Mouse (Mus musculus) thymus, postnatal 14 days (tissue): ENCODE results near the gene Atxn7l3b.
"Not testable (repeated sequence)": the region's sequence is repeated elsewhere in the genome, so short reads cannot be mapped to it uniquely, and the experiment has no call there.

Experiments
- DNase-seq: peaks from one replicate; pipeline ENCODE4 v3.0.0; 2021

Gene Atxn7l3b

DNA sequence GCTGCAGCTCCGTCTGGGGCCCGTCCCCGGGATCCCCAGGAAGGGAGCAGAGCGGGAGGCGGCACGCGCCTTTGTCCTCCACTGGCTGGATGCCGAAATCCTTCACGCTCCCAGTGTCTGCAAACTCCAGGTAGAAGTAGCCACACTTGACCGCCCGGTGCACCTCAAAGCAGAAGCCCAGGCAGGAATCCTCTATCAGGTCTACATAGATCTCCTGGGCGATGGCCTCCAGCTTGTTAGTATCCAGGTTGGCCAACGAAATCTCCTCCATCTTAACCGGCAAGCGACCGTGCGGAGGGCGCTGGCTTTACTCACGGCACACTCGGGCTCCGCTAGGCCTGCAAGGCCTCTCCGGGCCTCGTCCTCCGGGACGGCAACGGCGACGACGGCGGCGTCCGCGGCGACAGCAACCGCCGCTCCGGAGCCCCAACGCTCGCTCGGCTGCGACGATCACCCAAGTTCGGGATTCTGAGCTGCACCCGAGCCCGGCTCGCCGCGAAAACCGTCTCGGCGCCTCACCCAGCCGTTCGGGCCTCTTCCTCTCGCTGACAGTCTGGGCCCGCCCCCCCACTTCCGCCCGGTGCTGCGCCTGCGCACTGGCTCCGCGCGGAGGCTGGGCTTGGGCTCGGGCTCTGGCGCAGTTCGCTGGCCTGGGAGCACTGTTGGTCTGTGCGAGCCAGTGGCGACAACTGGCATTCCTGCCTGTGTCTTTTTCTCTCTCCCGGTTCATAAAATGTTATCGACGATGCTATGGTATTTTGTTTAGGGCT lies at the start of gene Atxn7l3b:
Atxn7l3b (minus strand) TSS at position 550 of the 770 bp plus-strand sequence.
- DNase-seq: peak; percentile 97

DNA sequence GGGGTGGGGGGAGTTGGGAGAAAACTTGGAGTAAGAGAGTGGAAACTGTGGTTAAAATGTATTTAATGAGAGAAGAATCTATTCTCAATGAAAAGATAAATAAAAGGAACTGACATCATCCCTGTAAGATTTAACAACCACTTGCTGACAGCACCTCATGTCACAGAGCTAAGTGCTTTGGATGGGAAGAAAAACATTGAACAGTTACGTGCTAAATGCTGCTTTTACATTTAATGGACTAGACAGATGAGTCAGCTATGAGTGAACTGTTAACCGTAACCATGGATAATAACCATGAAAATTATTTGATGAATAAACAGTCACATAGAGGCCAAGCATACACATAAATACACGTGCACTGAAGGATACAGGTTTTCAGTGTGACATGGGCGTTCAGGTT lies 48.8 kb upstream of the Atxn7l3b start:
- no peak for DNase-seq

DNA sequence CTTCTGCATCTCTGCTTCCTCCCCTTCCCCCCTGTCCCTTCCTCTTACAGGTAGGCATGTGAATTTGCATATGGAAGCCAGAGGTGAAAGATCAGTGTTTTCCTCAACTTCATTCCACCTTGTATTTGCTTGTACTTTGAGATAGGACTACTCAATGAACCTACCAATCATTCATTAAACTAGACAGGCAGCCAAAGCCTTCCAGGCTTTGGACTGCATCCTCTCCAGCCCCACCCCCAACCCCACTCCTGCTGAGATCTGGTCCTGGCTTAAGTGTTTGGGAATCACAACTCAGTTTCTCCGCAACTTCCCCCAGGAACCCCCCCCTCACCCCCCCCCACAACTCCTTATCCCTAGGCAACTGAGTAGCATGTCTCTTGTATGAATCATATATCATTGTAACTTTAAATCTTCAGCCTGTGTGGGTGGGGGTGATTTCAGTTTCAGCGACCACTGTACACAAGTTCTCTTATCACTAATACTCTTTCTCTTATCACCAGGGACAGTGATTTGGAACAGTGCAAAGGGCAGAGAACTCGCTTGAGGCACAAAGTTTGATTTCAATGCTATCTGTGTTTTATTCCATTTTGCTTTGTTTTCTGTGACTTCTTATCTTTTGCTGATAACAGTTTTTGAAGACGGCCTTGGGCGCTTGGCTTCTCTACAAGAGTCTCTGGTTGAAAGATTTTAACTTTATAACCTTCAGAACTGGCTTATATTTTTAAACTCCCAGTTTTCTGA lies 44.7 kb upstream of the Atxn7l3b start:
- DNase-seq: no peak

DNA sequence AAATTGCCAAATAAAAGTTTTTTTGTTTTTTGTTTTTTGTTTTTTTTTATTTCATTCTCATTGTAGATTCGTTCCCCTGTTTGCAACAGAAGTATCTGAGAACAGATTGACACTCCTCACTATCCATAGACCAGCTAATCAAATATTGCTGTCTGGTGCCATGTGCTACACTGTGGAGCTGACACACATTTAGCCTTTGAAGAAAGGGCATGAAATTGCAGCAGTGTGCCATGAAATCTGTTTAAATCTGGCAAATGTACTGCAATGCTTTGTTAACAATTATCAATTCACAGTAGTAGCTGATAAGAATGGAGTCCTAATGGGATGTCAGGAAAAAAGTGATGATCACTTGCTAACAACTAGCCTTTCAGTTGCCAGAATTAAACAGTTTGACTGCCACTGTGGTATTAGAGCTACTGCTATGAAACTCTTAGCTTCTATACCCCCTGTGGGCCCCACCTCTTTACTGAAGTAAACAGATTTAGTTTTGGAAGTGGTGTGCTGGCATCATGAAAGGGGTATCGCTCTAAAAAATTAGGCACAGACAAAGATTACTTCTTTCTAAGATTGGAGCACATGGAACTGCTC lies 41.3 kb upstream of the Atxn7l3b start:
- no peak for DNase-seq

DNA sequence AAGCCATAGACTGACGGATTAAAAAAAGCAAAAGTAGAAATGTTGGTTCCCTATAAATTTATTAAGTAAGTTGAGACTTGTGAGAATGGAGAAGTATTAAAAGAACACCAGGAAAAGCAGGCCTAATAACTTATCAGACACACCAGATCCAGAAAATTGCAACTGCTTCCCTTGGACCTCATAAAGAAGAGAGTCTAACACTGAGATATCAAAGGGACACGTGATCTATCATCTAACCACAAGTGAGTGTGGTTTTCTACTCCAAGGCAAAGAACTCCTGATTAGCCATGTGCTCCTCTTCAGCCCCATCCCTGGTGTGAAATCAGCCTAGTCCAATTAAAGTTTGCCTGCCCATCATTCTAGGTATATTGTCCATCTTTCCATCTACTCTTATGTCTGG lies 38.8 kb upstream of the Atxn7l3b start:
- DNase-seq: no peak

DNA sequence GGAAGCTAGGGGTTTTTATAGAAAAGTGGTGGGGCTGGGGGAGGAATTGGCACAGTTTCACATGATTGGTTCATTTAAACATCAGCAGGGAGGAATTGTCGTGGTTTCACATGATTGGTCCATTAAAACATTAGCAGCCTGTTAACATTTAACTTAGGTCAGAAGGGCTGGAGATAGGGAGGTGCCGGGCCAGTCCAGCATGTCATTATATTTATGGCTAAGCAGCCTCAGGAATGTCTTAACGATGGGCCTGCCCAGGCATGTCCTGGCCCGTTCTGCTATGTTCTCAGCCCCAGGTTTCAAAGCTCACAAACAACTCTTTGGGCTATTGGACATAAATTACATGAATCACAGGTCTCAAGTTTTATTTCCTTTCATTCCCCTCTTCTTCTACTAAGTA lies 33.4 kb upstream of the Atxn7l3b start:
- DNase-seq: not testable (repeated sequence)

DNA sequence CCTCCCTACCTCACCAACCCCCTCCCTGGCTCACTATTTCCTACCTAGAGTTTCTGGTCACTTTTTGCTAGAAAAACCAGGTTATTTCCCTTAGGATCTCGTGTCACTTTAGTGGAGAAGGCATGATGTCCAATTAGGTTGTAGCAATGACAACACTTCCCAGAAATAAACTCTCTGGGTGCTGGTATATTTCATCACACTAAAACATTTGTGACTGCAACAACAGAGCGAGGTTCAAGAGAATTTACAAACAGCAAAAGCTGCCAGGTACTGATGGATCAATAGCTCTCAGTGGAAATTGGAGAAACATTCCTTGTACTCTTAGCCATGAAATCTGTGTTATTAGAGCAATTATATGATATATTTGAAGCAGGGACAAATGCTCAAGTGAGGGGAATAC lies 25.3 kb upstream of the Atxn7l3b start:
- no peak for DNase-seq

DNA sequence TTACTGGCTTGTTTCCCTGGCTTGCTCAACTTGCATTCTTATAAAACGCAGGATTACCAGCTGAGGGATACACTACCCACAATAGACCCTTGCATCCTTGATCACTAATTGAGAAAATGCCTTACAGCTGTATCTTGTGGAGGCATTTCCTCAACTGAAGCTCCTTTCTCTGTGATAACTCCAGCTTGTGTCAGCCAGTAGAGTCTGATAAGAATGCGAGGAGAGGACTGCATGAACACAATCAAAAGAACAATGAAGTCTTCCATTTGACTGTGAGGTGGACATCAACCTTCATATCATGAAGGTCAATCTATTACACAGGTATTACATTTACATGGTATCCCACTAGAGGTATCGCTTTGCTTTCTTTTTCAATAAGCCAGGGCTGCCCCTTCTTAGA lies 19.7 kb upstream of the Atxn7l3b start:
- no peak for DNase-seq

DNA sequence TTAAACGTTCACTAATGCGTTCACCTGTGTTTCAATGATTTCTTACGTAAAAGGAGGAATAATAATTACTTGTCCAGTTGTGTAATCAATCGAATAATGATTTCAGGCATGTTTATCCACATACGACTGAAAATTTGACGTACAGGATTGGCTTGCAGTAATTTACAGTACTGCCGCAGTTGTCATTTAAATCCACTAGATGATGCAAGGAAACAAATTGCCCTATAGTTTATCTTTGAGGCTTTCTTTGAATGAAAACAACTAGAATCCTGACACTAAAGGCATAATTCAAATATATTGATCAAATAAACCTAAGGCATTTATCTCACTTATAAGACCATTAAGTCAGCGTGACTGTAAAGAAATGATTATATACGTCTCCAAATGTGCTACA lies 418 bp upstream of the Atxn7l3b start:
- no peak for DNase-seq

DNA sequence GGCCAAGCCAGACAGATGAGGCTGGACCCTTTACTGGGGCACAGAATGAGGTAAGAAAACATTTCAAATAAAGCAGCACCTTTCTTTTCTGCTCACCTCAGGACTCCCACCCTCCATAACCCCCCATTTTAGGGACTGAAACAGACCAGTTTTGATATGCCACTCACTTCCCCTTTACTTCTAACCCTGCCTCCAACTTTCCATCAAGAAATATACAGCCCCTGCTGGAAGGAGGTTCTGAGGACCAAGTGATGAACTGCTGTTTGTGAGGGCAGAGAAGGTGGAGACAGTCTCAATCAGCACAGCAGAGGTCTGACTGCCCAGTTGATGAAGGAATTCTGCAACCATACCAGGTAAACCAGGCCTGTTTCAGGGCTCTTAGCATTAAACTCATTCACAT lies 1.8 kb downstream of the Atxn7l3b start:
- DNase-seq: no peak

DNA sequence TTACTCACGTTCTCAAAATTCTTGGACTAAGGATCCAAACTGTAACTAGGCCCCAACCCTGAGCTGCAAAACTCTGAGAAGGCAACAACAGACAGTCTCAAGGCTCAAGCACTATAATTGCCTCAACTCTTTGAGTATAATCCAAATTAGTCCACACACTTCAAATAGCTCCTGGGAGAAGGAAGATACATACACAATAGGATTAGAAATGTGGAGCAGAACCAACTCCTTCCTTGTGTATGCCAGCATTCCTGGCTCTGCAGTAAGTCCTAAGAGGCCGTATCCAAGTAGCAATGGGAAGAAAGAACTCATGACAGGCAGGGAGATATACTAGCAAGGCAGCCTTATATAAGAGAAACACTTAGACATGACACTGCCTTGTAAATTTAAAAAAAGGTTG lies 2.5 kb downstream of the Atxn7l3b start:
- no peak for DNase-seq

DNA sequence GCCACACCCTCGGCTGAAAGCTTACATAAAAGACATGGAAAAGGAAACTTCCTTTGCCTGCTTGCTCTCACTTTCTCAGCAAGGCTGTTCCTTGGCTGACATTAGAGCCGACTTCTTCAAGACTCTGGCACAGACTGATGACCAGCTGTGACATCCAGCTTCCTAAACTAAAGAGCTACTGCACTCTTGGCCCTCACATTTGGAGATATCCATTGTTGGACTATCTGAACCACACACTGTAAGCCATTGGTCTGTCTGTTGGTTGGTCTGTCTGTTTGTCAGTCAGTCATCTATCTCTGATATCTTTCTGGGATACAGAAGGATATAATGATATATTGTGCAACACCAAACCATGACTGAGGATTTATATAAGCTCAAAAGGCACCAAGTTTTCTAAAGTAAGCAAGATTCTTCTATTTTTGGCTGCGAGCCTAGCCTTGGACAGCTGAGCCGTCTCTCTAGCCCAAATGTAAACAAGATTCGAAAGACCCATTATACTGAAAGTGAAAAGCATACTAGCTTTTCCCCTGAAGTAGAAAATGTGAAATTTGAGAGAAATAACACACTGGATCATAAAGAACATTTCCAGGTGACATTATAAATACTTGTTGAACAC lies 12.1 kb downstream of the Atxn7l3b start:
- DNase-seq: no peak

DNA sequence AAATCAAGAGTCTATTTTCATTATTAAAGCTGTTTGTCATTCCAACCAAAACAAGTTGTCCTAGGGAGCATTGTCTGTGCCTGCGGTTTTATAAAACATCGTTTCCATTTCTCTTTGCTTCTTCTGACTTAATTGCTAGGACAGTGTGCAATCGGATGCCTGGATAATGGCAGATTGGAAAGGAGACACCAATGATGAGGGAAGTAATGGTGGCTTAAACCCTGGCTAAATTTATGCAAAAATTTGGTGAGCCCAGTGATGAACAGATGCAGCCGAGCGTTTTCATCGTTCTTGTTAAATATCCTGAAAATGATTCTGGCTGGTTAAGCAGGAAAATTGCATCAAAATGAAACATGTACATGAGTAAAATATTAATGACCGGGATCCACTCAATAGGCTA lies 28.6 kb downstream of the Atxn7l3b start:
- no peak for DNase-seq

DNA sequence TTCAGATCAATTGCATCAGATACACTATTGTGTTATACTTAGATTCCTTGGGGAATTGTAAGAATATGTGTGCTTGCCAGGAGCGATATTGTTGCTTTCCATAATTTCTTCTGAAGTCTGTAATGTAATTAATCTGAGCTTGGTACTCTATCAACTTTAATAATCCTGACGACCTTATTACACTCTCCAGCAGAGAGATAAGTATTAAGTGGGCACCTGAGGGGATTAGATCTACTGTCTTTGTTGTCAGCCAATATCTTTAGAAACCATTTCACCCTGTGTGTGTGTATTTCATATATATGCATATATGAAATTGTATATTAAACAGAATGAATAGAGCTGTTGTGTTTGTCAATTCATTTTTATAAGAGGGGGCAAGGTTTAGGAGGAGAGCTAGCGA lies 29.0 kb downstream of the Atxn7l3b start:
- DNase-seq: no peak

DNA sequence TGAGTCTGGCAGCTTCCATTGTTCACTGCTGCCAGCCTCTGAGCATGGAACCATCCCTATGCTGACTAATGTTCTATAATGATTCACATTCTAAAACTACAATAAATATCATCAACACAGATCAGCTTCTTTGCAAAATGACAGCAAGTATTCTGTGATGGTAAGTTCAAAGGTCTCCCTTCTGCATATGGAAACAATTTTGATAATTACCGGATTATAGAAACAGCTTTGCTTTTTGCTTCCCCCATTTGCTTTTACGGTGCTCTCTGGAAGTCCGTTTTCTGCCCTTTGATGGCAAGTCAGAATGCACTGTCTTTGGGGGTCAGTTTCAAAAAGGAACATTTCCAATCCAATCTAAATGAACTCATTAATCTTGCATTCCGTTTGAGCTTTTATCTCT lies 32.2 kb downstream of the Atxn7l3b start:
- DNase-seq: no peak

DNA sequence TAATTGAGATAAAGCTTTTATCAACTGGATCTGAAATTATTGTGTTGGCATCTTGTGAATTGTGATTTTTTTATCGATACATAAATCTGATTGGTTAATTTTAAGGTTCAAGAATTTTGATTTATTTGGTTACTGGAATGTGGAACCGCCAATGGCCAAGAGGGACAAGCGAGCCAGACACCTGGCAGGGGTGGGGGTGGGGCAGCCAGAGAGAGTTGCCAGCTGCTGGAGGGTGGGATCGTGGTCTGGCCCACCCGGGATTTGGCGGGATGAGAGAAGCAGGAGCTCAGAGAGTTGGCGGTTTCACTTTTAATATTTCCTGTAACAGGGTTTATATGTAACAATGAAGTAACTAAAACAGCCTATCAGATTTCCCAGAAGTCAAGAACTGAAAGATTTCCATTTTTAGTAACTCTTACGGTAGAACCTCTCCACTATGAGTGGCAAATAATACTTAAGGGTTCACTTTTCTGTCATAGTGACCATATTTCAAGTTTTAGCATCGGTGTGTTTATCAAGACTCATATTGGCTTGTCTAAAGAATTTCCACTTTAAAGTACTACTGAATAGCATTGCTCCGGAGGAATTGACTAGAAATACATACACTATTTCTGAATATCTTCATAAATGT lies 35.1 kb downstream of the Atxn7l3b start:
- DNase-seq: no peak

DNA sequence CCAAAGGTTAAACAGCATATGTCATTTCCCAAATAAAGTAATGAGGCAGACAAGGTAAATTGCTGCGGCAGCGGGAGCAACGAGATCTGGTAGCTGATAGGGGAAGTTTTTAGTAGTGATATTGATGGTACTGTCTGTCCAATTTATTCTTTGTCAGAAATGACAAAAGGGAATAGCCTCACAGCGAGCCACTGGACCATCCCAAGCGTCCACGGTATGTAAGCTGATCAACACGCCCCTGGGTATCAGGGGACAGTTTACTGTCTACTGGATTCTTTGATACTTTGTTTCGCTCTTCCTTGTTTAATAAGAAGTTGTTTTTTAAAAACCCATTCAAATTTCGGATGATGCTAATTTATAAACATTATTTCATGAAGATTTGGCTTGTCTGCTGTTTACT lies 44.7 kb downstream of the Atxn7l3b start:
- no peak for DNase-seq

DNA sequence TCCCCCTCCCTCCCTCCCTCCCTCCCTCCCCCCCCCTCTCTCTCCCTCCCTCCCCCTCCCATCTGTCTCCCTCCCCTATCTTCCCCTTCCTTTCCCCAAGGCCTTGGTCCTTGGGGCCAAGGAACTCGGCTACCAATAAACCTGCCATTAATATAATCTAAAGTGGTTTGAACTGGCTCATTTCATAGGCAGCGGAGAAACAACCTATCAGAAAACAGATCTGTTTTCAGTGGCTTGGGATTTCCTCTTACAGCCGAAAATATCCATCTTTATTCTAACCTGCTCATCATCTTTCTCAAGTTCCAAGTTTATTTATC lies 45.2 kb downstream of the Atxn7l3b start:
- no peak for DNase-seq

DNA sequence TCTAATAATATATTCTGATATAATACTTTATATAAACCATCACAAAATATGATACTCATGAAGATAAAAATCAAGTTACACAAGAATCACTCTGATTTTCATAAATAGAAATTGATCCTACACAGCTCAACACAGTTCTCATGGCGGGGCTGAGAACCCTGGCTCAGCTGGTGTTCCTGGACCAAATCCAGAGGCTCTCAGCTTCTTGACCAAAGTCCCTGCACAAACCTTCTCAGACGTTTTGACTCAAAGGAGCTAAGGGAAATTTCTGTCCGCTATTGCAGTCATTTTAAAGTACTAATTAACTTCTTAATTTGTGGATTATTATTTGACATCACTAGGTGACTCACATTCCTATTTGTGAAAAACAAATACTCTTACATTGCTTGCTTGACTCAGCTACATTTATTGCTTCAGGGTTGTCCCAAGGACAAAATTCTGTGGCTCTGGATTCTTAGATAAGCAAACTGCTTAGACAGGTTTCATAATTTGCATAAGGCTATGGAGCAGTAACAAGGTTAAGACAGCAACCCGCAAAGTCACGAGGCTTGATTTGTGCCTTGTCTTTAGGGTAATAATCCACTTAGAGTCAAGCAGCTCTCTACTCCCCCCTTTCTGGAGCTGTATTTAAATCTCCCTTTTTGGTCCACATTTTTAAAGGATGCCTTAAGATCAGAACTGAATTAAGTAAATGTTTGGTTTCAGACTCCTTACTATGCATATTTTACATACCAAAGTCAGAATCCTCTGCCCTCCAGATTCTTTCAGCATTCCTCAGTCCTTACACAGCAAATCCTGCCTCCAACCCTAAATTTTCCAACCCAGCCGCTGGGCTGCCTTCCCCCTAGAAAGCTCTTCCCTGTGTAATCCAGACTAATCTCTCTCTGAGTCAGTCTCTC lies 45.8 kb downstream of the Atxn7l3b start:
- no peak for DNase-seq

DNA sequence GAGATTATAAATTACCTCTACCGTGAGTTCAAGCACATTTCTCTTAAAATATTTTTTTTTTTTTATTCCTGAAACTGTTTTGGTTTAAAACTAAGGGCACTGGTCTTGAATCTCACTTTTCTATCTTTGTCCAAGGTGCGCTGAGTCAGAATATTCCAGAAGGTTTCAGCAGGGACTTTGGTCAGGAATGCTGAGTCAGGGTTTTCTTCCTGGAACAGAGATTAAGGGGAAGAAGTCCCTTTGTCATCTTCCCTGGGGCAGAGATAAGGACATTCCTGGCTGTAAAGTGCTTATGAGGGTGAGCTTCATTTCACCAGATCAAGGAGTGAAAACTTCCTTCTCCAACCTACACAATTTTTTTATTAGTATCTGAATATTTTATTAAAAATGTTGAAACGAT lies 46.7 kb downstream of the Atxn7l3b start:
- DNase-seq: no peak

DNA sequence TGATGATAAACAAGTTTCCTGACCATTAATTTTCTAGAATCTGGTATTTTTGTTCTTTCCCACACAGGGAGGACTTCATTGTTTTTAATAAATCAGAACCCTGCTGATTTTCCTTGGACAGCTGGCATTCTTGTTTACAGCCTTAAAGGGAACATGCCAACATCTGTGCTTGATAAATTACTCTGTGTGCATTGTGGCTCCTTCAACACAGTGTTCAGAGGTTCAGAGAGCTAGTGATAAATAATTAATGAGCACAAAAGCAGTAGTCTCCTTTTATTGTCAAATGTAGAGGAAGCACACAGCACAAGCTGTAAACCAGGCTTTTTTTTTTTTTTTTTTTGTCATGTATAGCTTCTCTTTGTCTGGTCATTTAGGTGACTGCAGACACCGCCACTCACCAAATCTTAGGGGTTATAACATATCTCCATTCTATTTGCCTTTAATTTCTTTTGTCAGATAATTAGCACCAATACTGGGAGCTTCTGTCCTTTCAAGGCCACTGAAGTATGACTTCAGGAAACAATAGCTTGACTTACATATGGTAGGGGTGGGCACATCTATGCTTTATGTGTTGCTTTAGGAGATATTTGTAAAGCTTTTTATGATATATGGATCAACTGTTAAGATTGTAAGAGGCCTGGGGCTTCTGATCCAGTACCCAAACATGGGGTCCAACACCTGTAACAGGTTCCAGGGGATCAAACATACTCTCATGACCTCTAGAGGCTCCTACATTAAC lies 52.0 kb downstream of the Atxn7l3b start:
- no peak for DNase-seq
